Mouse (Mus musculus) liver, embryonic 15.5 days (tissue): ENCODE measurements at regions not wholly inside any gene's neighbourhood (a gene's known extent, or its start where the extent isn't known, plus 50 kb on each side); places are given as distances from the start of the nearest gene placed in this dataset.

Experiments
- ATAC-seq: fragments of 200-750 bp; cut with Nextera tagmentation; 2 replicates; pipeline ENCODE4 v1.8.0; 2017; ENCODE audit warnings: moderate number of reproducible peaks, mild to moderate bottlenecking, moderate library complexity; ENCODE audit not compliant: insufficient read depth
- H3K27ac ChIP-seq: fragments of 300-500 bp; sonication (generic); replicated peaks from 2 replicates; pipeline ENCODE4 v1.5.1; 2015; ENCODE audit warnings: mild to moderate bottlenecking, inconsistent platforms
- H3K27me3 ChIP-seq: fragments of 300-500 bp; sonication (generic); 2 replicates; pipeline ENCODE4 v1.6.1; 2015; ENCODE audit warnings: mild to moderate bottlenecking, inconsistent platforms
- H3K36me3 ChIP-seq: fragments of 300-500 bp; sonication (generic); replicated peaks from 2 replicates; pipeline ENCODE4 v1.6.1; 2015; ENCODE audit warnings: moderate library complexity, mild to moderate bottlenecking, inconsistent platforms
- H3K4me1 ChIP-seq: fragments of 300-500 bp; sonication (generic); replicated peaks from 2 replicates; pipeline ENCODE4 v1.6.1; 2015; ENCODE audit warnings: inconsistent platforms
- H3K4me2 ChIP-seq: fragments of 300-500 bp; sonication (generic); 2 replicates; pipeline ENCODE4 v1.6.1; 2015; ENCODE audit warnings: moderate library complexity, mild to moderate bottlenecking, inconsistent platforms
- H3K4me3 ChIP-seq: fragments of 300-500 bp; sonication (generic); replicated peaks from 2 replicates; pipeline ENCODE4 v1.5.1; 2015; ENCODE audit warnings: mild to moderate bottlenecking, inconsistent platforms
- H3K9ac ChIP-seq: fragments of 300-500 bp; sonication (generic); 2 replicates; pipeline ENCODE4 v1.6.1; 2015; ENCODE audit warnings: moderate library complexity, mild to moderate bottlenecking, inconsistent platforms
- H3K9me3 ChIP-seq: fragments of 300-500 bp; sonication (generic); replicated peaks from 2 replicates; pipeline ENCODE4 v1.6.1; 2016; ENCODE audit warnings: inconsistent platforms
- WGBS: fragments of 180-500 bp; shearing (Covaris S2); methylation state at CpG from one replicate; pipeline ENCODE4 v1.1.7; 2015; ENCODE audit warnings: mixed read lengths; ENCODE audit not compliant: insufficient replicate concordance; 5-methylcytosine and 5-hydroxymethylcytosine counted together

DNA sequence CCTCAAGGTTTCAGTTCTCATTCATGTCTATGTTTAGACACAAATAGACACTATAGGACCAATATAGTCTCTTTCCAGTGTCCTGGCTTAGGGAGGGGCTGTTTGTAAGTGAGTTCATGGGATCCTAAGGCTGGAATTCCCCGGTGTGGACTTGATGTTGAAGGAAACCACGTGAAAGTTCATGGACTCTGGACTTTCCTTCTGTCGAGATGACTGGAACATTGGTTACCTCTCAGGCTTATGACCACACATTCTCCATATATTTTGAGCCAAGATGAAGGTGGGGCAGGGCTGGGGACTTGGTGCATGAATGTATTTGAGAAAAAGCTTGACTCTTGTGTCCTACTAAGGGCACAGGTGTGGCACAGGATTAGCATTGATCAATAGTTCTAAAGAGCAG, 206.3 kb upstream of the Ankrd55 start:
- ATAC-seq, result no peak
- H3K4me1 ChIP-seq, result peaks cover 16% of the 10 kb centered on the region
- no peak overlapping the region for H3K27ac ChIP-seq
- no peak overlapping the region for H3K9ac ChIP-seq
- no peaks in the 10 kb centered on the region for H3K36me3 ChIP-seq
- H3K9me3 ChIP-seq, result no peaks in the 10 kb centered on the region
- no peak overlapping the region for H3K4me2 ChIP-seq
- peaks cover 83% of the 10 kb centered on the region for H3K27me3 ChIP-seq
- no peak overlapping the region for H3K4me3 ChIP-seq
- 59% methylated on average over 3 of the region's 3 CpGs for WGBS

DNA sequence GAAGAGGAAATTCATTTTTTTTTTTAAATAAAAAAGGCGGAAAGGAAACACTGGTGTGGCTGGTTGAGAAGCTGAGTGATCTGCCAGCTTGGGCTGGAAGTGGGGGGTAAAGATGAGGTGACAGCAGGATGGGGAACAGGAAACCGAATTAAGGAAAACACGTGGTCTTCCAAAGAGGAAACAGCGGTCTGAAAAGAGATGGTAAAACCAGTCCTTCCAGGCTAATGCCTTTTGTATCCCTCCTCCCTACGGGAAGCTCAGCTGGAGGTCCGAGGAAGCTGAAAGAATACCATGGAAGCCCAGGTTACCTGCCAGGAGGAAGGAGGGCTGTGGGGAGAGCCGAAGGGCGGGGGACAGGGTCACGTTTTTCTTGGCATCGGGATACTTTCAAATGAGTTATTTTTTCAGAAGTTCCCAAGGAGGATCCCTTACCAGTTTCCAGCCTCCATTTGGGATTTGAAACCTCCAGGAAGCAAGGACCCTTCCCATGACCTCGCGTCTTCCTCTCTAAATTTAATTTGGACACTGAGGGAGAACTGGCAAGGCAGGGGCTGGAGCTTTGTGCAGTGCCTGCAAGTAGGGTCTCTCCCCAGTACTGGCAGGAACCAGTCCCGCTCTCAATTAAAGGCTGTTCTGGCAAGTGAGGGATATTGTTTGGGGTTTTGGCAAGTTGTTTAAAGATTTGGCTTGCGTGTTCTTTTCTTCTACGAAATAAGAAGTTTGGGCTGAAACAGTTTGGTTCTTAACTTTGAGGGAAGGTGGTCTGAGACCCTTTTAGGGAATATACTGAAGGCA, 203.6 kb upstream of the Ankrd55 start:
- Histone ChIP-seq H3K9me3 (no peaks in the 10 kb centered on the region), H3K9ac (no peak overlapping the region), H3K4me1 (peaks cover 20% of the 10 kb centered on the region), H3K4me2 (no peak overlapping the region; the same call in 1 of the 2 replicates), H3K4me3 (no peak overlapping the region), H3K27me3 (peaks cover 77% of the 10 kb centered on the region), H3K36me3 (no peaks in the 10 kb centered on the region), H3K27ac (no peak overlapping the region)
- ATAC-seq, result no peak
- WGBS, result 30% methylated on average over 15 of the region's 15 CpGs

DNA sequence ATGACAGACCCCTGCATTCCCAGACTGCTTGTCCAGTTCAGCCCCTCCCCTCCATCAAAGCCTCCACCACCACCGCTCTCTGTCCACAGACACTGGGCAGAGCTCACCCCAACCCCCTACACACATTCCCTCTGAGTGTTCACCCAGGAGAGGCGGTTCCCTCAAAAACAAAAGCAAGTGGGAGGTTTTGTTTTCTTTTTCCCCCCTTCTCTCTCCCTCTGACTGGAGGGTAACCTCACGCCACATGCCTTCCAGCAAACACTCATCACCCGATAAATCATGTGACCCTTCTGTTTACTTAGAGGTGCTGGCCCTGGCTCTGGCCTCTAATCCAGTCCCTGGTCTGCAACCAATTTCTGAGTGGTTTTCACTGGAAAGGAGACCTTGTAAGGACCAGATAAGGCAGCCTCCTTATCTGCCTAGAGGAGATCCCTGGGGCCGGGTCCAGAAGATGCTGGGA, 199.9 kb upstream of the Ankrd55 start:
- H3K4me3 ChIP-seq, result no peak overlapping the region
- 0 out of 2 replicates have a peak overlapping the region, but pooled peaks have one; percentile 16 for H3K4me2 ChIP-seq
- 43% methylated on average over 5 of the region's 5 CpGs for WGBS
- peak; percentile 73 for ATAC-seq
- peaks cover 84% of the 10 kb centered on the region for H3K27me3 ChIP-seq
- no peaks in the 10 kb centered on the region for H3K36me3 ChIP-seq
- H3K9me3 ChIP-seq, result no peaks in the 10 kb centered on the region
- peak overlapping the region; percentile 28; the same call in 1 of the 2 replicates for H3K9ac ChIP-seq
- peaks cover 20% of the 10 kb centered on the region for H3K4me1 ChIP-seq
- no peak overlapping the region for H3K27ac ChIP-seq

DNA sequence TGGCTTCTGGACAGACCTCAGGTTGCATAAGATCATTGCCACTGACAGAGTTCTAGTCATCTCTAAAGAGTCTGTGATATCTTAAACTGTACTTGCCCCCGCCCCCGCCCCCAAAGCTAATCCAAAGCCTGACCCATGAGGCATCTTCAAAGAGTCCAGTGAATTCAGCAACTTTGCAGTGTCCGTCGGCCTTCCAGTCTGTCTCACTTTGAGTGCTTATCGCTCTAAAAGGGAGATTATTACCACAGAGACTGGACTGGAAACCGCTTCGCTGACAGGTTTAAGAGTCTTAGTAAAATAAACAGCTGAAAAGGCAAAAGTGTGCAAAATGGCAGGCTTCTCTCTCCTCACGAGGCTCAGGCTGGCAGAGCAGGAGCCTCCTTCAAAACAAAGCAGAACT, 197.5 kb upstream of the Ankrd55 start:
- no peak for ATAC-seq
- Histone ChIP-seq H3K4me3 (no peak overlapping the region), H3K27me3 (peaks cover 78% of the 10 kb centered on the region), H3K9ac (no peak overlapping the region), H3K36me3 (no peaks in the 10 kb centered on the region), H3K4me1 (peaks cover 15% of the 10 kb centered on the region), H3K9me3 (no peaks in the 10 kb centered on the region), H3K27ac (no peak overlapping the region), H3K4me2 (no peak overlapping the region)
- WGBS, result 69% methylated on average over 8 of the region's 8 CpGs

DNA sequence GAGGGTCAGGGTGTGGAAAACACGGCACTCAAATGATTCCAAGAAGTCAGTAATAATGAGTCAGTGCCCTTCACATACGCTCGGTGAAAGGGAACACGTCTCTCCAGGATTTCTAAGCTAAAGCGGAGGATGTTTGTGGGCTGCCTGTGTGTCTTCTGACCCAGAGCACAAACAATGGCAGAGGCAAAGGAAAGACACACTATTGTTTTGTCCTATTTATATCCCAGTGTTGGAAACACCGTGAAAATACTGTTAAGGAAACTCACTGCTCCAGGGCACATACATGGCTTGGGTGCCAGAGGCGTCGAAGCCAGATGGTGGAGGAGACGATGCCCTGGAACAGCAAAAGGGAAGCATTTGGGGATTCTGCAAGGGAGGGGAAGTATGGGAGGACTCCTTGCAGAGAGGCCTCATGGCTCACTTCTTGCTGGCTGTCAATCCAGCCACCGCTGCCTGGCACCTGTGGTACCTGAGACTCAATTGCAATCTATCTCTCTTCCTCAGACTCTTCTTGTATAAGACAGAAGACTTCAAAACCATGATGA, 192.6 kb upstream of the Ankrd55 start:
- Histone ChIP-seq H3K4me1 (peaks cover 4% of the 10 kb centered on the region), H3K9ac (no peak overlapping the region), H3K9me3 (no peaks in the 10 kb centered on the region), H3K4me2 (no peak overlapping the region), H3K27me3 (peaks cover 91% of the 10 kb centered on the region), H3K27ac (no peak overlapping the region), H3K4me3 (no peak overlapping the region), H3K36me3 (no peaks in the 10 kb centered on the region)
- no peak for ATAC-seq
- WGBS, result 67% methylated on average over 10 of the region's 10 CpGs

DNA sequence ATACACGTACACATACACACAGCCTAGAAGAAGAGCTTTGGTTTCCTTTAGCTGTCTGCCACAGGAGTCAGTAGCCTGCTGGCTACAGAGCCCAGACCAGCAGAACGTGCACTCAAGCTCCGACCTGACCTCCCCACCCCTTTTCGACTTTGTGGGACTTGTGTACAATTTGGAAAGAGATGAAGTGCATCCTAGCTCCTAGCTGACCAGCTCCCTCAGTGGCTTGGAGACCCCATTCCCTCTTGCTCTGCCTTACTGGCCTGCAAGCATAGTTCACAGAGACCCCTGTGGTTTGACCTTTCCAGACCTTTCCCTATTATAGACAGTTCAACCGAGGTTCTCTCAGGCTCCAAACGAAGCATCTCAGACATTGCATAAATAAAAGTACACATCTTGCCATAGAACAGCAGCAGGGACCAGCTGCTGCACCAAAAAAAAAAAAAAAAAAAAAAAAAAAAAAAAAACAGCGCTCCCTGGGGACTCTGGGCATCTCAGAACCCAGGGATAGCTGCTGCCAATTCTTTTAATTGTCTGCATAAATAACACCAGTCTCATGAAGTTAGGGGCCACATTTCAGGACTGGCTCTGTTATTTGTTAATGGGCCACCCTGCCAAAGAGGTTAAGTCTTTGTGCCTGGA, 188.2 kb upstream of the Ankrd55 start:
- Histone ChIP-seq H3K4me1 (peaks cover 15% of the 10 kb centered on the region), H3K9ac (no peak overlapping the region), H3K4me2 (peak overlapping the region; percentile 71), H3K36me3 (no peaks in the 10 kb centered on the region), H3K4me3 (peak overlapping the region; percentile 49; the same call in 1 of the 2 replicates), H3K9me3 (no peaks in the 10 kb centered on the region), H3K27me3 (peaks cover 91% of the 10 kb centered on the region), H3K27ac (no peak overlapping the region)
- ATAC-seq, result no peak
- 46% methylated on average over 7 of the region's 7 CpGs for WGBS

DNA sequence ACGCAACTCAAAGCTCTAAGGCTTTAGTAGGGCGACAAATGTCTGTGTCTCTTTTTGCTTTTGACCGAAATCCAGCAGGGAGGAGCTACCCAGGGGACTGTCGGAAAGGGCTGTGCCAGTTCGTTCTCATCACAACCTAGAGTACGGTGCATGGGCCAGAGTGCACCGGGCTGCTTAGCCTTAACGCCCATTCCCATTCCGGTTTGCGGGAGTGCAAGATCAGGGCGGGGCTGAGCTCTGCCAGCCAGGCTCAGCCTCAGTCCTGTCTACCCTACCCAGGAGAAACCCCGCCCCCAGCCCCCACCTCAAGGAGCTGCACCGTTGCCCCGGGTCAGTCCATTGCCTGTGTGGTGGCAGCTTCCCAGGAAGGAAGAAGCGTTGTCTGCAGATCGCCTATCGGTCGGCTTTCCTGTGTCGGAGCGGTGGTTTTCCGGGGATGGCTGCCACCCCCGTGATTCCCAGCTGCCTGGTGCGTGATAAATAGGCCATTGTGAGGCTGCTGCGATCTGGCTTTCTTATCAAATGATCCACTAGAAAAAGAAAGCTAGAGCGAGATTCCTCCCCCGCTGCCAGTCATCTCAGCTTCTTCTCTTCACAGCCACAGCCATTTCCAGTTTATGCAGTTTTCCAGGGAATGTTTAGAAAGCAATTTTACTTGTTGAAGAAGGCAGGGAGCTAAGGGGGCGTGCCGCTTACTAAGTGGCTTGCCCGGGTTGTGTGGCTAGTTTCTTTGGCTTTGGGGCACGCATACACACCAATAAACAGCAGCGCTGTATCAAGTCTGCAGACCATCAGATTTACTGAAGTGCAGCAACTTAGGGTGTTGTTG, 187.4 kb upstream of the Ankrd55 start:
- Histone ChIP-seq H3K9ac (0 out of 2 replicates have a peak overlapping the region, but pooled peaks have one; percentile 7), H3K4me1 (peaks cover 15% of the 10 kb centered on the region), H3K27ac (no peak overlapping the region), H3K27me3 (peaks cover 89% of the 10 kb centered on the region), H3K36me3 (no peaks in the 10 kb centered on the region), H3K9me3 (no peaks in the 10 kb centered on the region), H3K4me2 (peak overlapping the region; percentile 71), H3K4me3 (peak overlapping the region; percentile 49)
- 4% methylated on average over 31 of the region's 31 CpGs for WGBS
- peak; percentile 62 for ATAC-seq

DNA sequence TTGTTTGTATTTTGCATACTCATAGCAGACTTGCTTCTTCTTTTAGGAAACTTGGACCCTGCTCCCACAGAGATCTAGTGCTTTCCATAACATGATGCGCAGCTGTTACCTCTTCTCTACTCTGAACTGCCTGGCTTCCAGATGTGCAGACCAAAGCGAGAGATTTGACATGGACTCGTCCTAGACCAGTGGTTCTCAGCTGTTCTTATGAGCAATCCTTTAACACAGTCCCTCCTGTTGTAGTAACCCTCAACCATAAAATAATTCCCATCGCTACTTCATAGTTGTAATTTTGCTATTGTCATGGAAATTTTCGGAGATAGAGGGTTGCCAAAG, 186.9 kb upstream of the Ankrd55 start:
- WGBS, result 50% methylated on average over 5 of the region's 5 CpGs
- Histone ChIP-seq H3K27me3 (peaks cover 87% of the 10 kb centered on the region), H3K4me3 (peak overlapping the region; percentile 49), H3K27ac (no peak overlapping the region), H3K4me1 (peaks cover 15% of the 10 kb centered on the region), H3K4me2 (peak overlapping the region; percentile 71), H3K9me3 (no peaks in the 10 kb centered on the region), H3K36me3 (no peaks in the 10 kb centered on the region), H3K9ac (no peak overlapping the region)
- no peak for ATAC-seq

DNA sequence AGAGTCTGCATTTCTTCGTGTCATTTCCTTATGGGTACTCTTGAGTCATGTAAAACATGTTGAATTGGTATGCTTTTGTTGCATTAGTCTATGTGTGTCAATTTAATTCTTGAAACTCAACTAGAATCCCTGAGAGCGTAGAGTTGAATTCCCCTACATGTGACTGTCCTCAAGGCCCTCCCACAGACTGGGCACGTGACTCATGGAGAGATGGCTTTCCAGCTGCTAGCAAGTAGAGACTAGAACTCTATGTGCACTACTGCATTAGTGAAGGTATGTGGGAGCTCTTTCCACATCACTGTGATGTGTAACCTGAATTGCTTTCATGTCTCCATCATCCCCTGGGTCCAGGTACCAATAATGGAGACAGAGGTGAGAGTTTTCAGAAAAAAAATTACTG, 182.3 kb upstream of the Ankrd55 start:
- H3K4me1 ChIP-seq, result peaks cover 7% of the 10 kb centered on the region
- H3K4me2 ChIP-seq, result no peak overlapping the region
- no peak overlapping the region for H3K27ac ChIP-seq
- ATAC-seq, result no peak
- H3K27me3 ChIP-seq, result peaks cover 70% of the 10 kb centered on the region
- no peak overlapping the region for H3K4me3 ChIP-seq
- no peak overlapping the region for H3K9ac ChIP-seq
- 62% methylated on average over 3 of the region's 3 CpGs for WGBS
- H3K36me3 ChIP-seq, result no peaks in the 10 kb centered on the region
- no peaks in the 10 kb centered on the region for H3K9me3 ChIP-seq

DNA sequence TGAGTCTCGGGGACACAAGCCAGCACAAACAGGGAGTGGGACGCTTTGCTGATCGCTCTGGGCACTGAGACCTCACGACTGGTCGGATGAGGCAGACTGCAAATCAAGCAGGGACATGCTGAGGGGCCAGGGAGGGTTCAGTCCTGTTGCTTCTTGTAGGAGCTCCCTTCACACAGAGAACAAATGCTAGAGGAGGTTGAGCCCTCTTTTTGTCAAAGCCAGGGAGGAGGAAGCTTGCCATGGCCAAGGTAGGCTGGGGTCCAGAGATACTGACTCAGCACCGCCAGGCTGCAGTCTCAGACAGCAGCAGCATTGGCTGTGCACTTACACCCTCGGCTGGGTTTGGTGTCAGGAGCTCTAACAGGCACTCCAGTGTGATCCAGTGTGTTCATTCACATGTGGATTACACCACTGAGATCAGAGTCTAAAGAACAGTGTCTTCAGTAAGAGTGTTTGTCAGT, 173.5 kb upstream of the Ankrd55 start:
- Histone ChIP-seq H3K9ac (no peak overlapping the region), H3K36me3 (no peaks in the 10 kb centered on the region), H3K4me3 (no peak overlapping the region), H3K9me3 (no peaks in the 10 kb centered on the region), H3K4me2 (no peak overlapping the region), H3K4me1 (0 out of 2 replicates have a peak, but pooled peaks cover 3% of the 10 kb centered on the region), H3K27me3 (peaks cover 70% of the 10 kb centered on the region), H3K27ac (no peak overlapping the region)
- ATAC-seq, result no peak
- WGBS, result 68% methylated on average over 7 of the region's 7 CpGs
